Mouse (Mus musculus): ENCODE data around the gene Pus10. TPM values are rescaled to one million over a fixed set of nuclear protein-coding genes. Genes with fewer than 3 reads are reported as not detected.

Pus10 gene
- polyA plus RNA-seq, 1 experiment from 2014 or later = 23.8 TPM

GRCm38 (mm10) chr11:23770760-23771506 lies 105.5 kb downstream of the Pus10 start, which contains the start of gene Rel:
Gene Rel (minus strand): TSS chr11:23770970.
- peak within 1 kb of the TSS; percentile 95 for H3K27ac ChIP-seq (ENCODE audit: low read depth)
- peak; percentile 94 for ATAC-seq (replicated peaks; ENCODE audit: low FRiP score, low TSS enrichment, low read depth)
- H3K4me2 ChIP-seq (ENCODE audit: low read length) = peak within 1 kb of the TSS; percentile 91
- DNase-seq (ENCODE audit: low spot score) = peak; percentile 96
- peak within 1 kb of the TSS; percentile 75 for H3K9ac ChIP-seq (ENCODE audit: low read length)
- under 1% methylated on average over 62 of the region's 88 CpGs for WGBS
- no peaks in the 10 kb centered on the region; the same call in 1 of the 2 replicates for H3K4me1 ChIP-seq (replicated peaks; ENCODE audit: control insufficient read depth, insufficient read depth, low read length)
- no peaks in the 10 kb centered on the region for H3K36me3 ChIP-seq (ENCODE audit: control insufficient read depth, insufficient read depth, low read length)
- H3K9me3 ChIP-seq (ENCODE audit: control insufficient read depth, low read length) = 0 out of 2 replicates have a peak, but pooled peaks cover 2% of the 10 kb centered on the region
- H3K4me3 ChIP-seq (ENCODE audit: low read depth, low read length) = peak within 1 kb of the TSS; percentile 81
- H3K27me3 ChIP-seq (replicated peaks; ENCODE audit: control insufficient read depth, insufficient read depth, low read length) = no peaks in the 10 kb centered on the region

GRCm38 (mm10) chr11:23771507-23772097 lies 106.1 kb downstream of the Pus10 start:
- Histone ChIP-seq H3K4me3 (ENCODE audit: low read depth, low read length) (peak overlapping the region; percentile 81), H3K4me1 (replicated peaks; ENCODE audit: control insufficient read depth, insufficient read depth, low read length) (no peaks in the 10 kb centered on the region; the same call in 1 of the 2 replicates), H3K4me2 (ENCODE audit: low read length) (peak overlapping the region; percentile 91), H3K27me3 (replicated peaks; ENCODE audit: control insufficient read depth, insufficient read depth, low read length) (no peaks in the 10 kb centered on the region), H3K9ac (ENCODE audit: low read length) (peak overlapping the region; percentile 75), H3K36me3 (ENCODE audit: control insufficient read depth, insufficient read depth, low read length) (no peaks in the 10 kb centered on the region), H3K9me3 (ENCODE audit: control insufficient read depth, low read length) (0 out of 2 replicates have a peak, but pooled peaks cover 2% of the 10 kb centered on the region), H3K27ac (ENCODE audit: low read depth) (peak overlapping the region; percentile 95)
- DNase-seq (ENCODE audit: low spot score) = no peak
- WGBS = 6% methylated on average over 21 of the region's 21 CpGs
- peak; percentile 37 for ATAC-seq (replicated peaks; ENCODE audit: low FRiP score, low TSS enrichment, low read depth)

GRCm38 (mm10) chr11:23772471-23772870 lies 107.0 kb downstream of the Pus10 start:
- Histone ChIP-seq H3K27ac (ENCODE audit: low read depth) (no peak overlapping the region), H3K36me3 (ENCODE audit: control insufficient read depth, insufficient read depth, low read length) (no peaks in the 10 kb centered on the region), H3K9ac (ENCODE audit: low read length) (no peak overlapping the region), H3K4me3 (ENCODE audit: low read depth, low read length) (no peak overlapping the region), H3K27me3 (replicated peaks; ENCODE audit: control insufficient read depth, insufficient read depth, low read length) (no peaks in the 10 kb centered on the region), H3K4me2 (ENCODE audit: low read length) (no peak overlapping the region), H3K9me3 (ENCODE audit: control insufficient read depth, low read length) (0 out of 2 replicates have a peak, but pooled peaks cover 2% of the 10 kb centered on the region), H3K4me1 (replicated peaks; ENCODE audit: control insufficient read depth, insufficient read depth, low read length) (no peaks in the 10 kb centered on the region; the same call in 1 of the 2 replicates)
- DNase-seq (ENCODE audit: low spot score) = no peak
- WGBS = 41% methylated on average over 1 of the region's 1 CpGs
- ATAC-seq (replicated peaks; ENCODE audit: low FRiP score, low TSS enrichment, low read depth) = no peak

- no peaks in the 10 kb centered on the region for H3K4me1 ChIP-seq (replicated peaks; ENCODE audit: control insufficient read depth, insufficient read depth, low read length)
- WGBS = 88% methylated on average over 8 of the region's 8 CpGs
- no peak overlapping the region for H3K27ac ChIP-seq (ENCODE audit: low read depth)
- ATAC-seq (replicated peaks; ENCODE audit: low FRiP score, low TSS enrichment, low read depth) = no peak
- no peak overlapping the region for H3K4me3 ChIP-seq (ENCODE audit: low read depth, low read length)
- no peaks in the 10 kb centered on the region for H3K27me3 ChIP-seq (replicated peaks; ENCODE audit: control insufficient read depth, insufficient read depth, low read length)
- H3K36me3 ChIP-seq (ENCODE audit: control insufficient read depth, insufficient read depth, low read length) = no peaks in the 10 kb centered on the region
- no peak overlapping the region for H3K9ac ChIP-seq (ENCODE audit: low read length)
- H3K4me2 ChIP-seq (ENCODE audit: low read length) = no peak overlapping the region
- H3K9me3 ChIP-seq (ENCODE audit: control insufficient read depth, low read length) = 0 out of 2 replicates have a peak, but pooled peaks cover under 1% of the 10 kb centered on the region
- no peak for DNase-seq (ENCODE audit: low spot score)
These were observed 113.3 kb downstream of the Pus10 start for GRCm38 (mm10) chr11:23778787-23779201.

GRCm38 (mm10) chr11:23782038-23782437 lies 116.6 kb downstream of the Pus10 start:
- H3K4me3 ChIP-seq (ENCODE audit: low read depth, low read length) = no peak overlapping the region
- H3K9me3 ChIP-seq (ENCODE audit: control insufficient read depth, low read length) = no peaks in the 10 kb centered on the region
- DNase-seq (ENCODE audit: low spot score) (no peak), ATAC-seq (replicated peaks; ENCODE audit: low FRiP score, low TSS enrichment, low read depth) (no peak)
- WGBS = 80% methylated on average over 3 of the region's 3 CpGs
- H3K36me3 ChIP-seq (ENCODE audit: control insufficient read depth, insufficient read depth, low read length) = no peaks in the 10 kb centered on the region
- H3K4me1 ChIP-seq (replicated peaks; ENCODE audit: control insufficient read depth, insufficient read depth, low read length) = no peaks in the 10 kb centered on the region
- H3K27me3 ChIP-seq (replicated peaks; ENCODE audit: control insufficient read depth, insufficient read depth, low read length) = no peaks in the 10 kb centered on the region
- H3K9ac ChIP-seq (ENCODE audit: low read length) = no peak overlapping the region
- H3K4me2 ChIP-seq (ENCODE audit: low read length) = no peak overlapping the region
- no peak overlapping the region for H3K27ac ChIP-seq (ENCODE audit: low read depth)

Other genes starting within 250 kb of the Pus10 start
- gene Ahsa2, start 167.6 kb upstream of the Pus10 start, polyA plus RNA-seq (2014; fragmentation: Nextera tagmentation; extraction: Ambion mirVana) = 71.6 and 81.7 TPM in 2 replicates
- not detected in 2 replicates for gene 1700093K21Rik, start 144.5 kb upstream of the Pus10 start, polyA plus RNA-seq (2014; fragmentation: Nextera tagmentation; extraction: Ambion mirVana)
- 29.2 and 29.9 TPM in 2 replicates for gene 0610010F05Rik, start 32.0 kb upstream of the Pus10 start, polyA plus RNA-seq (2014; fragmentation: Nextera tagmentation; extraction: Ambion mirVana)
- gene Pex13, start 285 bp downstream of the Pus10 start, polyA plus RNA-seq (2014; fragmentation: Nextera tagmentation; extraction: Ambion mirVana) = 25.8 and 31.7 TPM in 2 replicates
- 1.1 TPM in 2 replicates for gene Rel, start 105.3 kb downstream of the Pus10 start, polyA plus RNA-seq (2014; fragmentation: Nextera tagmentation; extraction: Ambion mirVana)
- gene Papolg, start 229.6 kb downstream of the Pus10 start, polyA plus RNA-seq (2014; fragmentation: Nextera tagmentation; extraction: Ambion mirVana) = 12.1 and 14.0 TPM in 2 replicates

Data from intestine, embryonic 14.5 days (tissue).